Mouse (Mus musculus) embryo, embryonic 10.5 days (tissue): ENCODE results near the gene Nme4.
A peak's percentile ranks its signal among the peaks of the same experiment; 100 is the strongest.
"Not testable (repeated sequence)": the region's sequence is repeated elsewhere in the genome, so short reads cannot be mapped to it uniquely, and the experiment has no call there.

ENCODE experiments used
- DNase-seq: peaks from one replicate; pipeline ENCODE4 v3.0.0-alpha.2; 2015; ENCODE audit warnings: low spot score

The Nme4 gene

DNA sequence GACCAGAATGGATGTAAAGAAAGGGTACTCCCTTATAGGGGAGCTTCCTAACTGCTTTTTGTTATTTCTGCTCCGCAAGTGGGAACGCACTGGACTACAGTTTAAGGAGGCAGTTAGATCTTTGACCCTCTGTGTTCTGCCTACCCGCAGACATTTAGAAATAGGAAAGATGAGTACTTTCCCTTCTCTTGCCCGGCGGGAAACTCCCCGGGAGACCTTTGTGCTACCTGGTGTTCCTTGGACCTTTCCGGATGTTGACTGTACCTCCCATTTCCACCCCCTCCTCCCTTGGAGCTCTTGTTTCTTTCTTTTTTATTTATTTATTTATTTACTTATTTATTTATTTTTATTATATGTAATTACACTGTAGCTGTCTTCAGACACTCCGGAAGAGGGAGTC lies 18.7 kb upstream of the Nme4 start:
- DNase-seq, result no peak

DNA sequence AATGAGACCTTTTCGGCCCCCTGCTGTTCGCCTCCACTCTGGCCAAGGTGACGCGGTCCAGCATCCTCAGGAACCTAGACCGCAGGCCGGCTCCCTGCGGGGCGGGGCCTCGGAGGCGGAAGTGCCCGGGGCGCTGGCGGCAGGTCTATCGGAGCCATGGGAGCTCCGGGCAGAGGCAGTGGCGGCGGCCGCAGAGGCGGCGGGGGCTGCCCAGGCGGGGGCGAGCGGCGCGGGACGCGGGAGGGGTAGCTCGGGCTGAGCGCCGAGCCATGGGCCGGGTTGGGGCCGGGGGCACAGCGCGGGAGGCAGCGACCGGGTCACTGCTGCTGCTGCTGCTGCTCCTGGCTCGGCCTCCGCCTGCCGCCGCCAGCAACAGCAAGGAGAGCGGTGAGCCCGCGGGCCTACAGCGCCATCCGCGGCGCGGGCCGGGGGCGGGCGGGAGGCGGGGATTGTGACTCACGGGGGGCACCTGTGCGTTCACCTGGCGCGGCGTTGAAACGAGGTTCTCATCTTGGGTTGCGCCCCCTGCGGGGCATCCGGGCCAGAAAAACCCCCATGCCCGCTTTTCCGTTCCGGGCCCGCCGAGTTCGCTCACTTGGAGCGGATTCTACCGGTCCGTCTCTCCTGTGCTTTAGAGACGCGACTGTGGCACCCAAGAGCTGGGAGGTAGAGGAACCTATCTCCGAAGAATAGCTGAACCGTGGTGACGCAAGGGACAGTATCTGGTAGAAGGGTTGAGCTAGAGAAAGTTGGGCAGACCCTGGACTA lies 18.0 kb upstream of the Nme4 start, which contains the start of gene Tmem8:
Gene Tmem8 (plus strand): TSS at position 119 of the 768 bp plus-strand sequence.
- DNase-seq, result peak; percentile 67

DNA sequence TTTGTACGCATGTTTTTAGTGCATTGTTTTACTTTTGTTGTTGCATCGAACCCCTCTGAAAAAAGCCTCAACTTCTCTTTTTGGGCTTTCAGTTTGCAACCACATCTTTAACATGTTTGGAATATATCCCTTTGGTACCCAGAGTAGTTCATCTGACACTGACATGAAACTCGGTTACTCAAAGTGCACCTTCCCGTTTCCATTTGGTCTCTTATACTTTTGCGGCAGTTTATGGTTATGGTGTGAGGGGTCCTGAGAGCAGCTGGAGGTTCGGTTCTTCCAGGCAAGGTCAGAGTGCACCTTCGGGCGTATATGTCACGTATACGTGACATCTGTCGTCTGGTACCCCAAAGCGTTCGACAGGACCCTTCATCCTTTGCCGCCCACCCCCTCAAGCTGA lies 17.3 kb upstream of the Nme4 start:
- DNase-seq, result no peak

DNA sequence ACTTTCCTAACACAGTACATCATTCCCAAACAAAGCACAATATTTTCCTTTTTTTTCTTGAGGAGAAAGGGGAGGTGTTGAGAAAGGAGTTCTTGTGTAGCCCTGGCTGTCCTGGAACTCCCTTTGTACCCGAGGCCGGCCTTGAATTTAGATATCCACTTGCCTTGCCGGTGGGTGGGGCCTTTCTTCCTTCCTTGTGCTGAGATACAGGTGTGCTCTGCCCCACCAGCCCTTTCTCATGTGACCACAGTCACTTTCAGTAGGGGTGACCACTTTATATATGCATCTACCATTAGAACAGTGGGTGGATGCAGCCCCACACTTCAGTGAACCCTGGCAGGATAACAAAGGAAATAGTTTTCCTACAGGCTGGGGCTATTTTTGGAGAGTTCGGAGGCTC lies 16.3 kb upstream of the Nme4 start:
- DNase-seq, result no peak

DNA sequence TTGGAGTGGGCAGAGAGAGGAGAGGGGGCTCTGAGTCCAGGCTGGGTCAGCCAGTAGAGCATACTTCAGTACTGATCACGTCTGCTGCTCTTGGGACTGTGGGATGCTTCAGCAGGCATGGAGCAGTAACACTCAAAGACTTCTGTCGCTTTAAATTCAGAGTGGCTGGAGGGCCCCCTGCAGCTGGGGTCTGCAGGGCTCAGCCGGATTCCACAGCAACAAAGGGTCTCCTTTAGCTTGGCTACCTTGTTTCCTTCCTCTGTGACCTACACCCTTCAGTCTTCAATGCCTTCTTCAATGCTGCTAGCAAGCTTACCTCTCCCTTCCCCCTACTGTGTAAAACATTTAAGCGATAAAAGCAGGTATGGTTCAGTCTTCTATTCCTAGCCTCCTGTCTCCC lies 15.6 kb upstream of the Nme4 start:
- DNase-seq, result no peak

DNA sequence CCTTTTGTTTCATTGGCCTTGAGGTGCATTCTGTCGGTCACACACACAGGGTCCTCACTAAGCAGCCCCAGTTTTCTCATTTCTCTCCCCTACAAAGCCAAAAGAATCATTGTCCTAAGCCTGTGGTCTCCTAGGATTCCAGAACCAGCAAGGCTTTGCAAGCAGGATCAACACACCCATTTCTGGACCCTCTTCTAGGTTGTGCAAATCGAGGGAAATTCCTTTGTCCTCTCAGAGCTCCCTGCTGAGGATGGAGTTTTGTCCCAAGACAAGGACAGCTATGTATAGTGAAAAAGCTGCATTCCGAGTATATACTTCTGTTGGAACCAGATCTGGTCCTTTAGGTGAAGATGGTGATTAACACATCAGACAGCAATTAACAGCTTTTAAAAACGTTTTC lies 14.8 kb upstream of the Nme4 start:
- no peak for DNase-seq

DNA sequence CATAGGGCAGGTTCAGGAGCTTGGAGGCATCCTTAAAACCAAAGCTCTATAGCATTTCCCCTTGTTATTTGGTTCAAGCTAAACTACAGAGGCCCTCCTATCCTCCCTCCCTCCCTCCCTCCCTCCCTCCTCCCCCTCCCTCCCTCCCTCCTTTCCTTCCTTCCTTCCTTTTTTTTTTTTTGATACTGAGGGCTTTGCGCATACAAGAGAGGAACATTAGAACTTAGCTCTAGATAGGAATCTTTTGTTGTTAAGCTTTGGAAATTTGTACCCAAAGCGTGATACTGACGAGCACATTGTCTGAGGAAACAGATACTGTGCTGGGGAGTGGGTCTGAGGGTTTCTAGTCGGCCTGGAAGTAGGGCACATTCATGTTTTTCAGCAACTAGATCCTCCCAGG lies 10.2 kb upstream of the Nme4 start:
- DNase-seq, result no peak

DNA sequence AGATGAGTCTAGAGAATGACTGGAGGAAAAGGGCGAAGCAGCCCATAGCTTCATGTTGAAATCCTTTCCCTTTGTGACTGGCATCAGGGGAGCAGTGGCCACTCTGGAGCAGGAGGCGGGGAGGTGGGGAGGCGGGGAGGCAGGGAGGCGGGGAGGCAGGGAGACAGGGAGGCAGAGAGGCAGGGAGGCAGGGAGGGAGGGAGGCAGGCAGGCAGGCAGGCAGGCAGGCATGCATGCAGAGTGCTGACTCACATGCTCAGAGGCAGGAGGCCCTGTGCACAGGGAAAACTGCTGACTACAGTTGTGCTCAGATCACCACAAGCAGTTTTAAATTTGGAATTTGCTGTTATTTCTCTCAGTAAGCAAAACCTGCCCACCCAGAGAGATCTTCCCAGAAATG lies 6.1 kb upstream of the Nme4 start:
- DNase-seq, result no peak

DNA sequence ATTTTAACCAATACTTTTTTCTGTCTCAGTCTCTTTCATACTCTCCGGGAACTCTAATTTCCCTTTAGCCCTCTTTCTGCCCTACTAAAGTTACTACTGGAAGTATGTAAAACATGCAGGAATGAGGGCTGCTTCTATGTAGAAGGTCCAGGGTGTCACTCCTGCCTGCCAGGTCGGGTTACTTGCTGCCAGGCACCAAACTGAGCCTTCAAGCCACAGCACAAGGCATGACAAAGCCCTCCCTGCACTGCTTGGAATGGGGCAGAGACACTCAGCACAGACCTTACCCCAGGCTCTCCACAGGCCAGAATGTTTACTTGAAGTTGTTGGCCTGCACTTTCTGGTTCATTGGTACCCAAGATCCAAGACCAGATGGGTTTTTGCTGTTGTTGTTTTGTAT lies 4.8 kb upstream of the Nme4 start:
- DNase-seq, result no peak

DNA sequence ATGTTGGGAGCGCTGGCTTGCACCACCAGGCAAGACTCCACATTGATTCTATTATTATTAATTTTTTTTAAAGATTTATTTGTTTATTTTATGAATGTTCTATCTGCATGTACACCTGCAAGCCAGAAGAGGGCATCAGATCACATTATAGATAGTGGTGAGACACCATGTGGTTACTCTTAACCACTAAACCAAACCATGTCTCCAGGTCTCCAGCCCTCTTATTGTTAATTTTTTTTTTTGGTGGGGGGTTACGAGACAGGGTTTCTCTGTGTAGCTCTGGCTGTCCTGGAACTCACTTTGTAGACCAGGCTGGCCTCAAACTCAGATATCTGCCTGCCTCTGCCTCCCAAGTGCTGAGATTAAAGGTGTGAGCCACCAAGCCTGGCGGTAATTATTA lies 3.9 kb upstream of the Nme4 start:
- not testable (repeated sequence) for DNase-seq

DNA sequence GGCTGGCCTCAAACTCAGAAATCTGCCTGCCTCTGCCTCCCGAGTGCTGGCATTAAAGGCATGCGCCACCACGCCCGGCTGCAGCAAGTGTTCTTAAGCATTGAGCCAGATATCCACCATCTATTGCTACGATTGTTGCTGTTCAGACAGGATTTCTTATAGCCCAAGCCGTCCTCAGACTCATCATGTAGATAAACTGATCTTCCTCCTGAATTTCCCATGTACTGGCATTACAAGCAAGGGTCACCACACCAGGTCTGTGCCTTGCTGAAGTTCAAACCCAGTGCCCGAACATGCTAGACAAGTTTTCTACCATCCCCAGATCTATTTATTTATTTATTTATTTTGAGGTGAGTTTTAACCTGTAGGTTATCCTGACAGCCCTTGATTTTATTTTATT lies 3.1 kb upstream of the Nme4 start:
- no peak for DNase-seq

DNA sequence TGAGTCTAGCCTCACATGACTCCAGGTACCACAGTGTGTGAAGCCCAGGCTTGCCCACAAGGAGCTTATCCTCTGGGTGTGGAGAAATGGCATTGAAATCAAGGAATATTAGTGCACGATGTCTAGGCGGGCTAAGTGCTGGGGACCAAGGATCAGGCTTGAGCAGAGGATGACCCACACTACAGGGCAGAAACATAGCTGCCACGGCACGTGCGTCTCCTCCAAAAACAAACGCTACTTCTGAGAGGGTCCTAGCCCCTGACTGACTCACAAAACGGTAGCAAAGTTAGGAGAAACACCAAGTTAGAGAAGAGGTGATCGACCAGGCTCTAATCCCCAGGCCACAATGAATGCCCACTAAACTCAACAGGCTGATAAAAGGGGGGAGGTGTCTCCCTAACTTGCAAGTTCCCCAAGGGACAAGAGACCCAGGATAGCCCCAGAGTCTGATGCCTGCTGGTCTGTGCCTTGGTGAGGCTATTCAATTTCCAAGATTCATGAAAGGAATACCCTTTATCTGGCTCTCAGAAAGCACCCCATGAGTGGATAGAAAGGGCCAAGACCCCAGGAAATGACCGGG lies 781 bp downstream of the Nme4 start:
- no peak for DNase-seq

DNA sequence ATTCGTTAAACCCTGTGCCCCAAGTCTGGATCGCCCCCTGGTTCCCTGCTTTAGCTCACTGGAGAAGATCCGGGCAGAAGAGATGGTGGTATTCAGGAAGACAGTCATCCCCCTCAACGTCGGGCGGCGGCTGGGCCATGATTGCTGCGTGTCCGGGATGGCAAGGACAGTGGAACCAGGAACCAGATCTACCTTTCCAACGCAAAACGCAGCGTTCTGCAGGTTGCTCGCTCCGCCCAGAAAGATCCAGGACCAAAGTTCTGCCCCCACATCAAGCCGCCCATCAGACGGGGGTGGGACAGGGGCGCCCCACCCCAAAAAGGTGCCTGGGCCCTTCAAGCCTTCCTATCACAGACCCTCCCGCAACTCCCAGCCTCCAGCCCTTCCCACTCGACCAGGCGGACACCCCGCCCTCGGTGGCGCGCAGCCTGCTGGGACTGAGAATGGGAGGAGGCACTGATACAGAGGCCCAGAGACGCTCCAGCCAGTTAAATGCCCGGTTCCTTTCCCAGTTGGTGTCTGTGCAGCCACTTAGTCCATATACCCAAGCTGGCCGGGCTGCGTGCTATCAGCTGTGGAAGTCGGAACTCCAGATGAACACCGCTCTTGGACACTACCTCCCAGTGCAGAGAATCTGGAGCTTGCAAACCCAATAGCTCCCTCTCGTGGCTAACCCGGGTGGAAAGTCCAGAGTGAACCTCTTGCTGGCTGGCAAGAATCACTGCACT lies 5.3 kb downstream of the Nme4 start, which contains the start of gene Decr2:
Gene Decr2 (minus strand): TSS at position 433 of the 728 bp plus-strand sequence.
- peak; percentile 96 for DNase-seq

DNA sequence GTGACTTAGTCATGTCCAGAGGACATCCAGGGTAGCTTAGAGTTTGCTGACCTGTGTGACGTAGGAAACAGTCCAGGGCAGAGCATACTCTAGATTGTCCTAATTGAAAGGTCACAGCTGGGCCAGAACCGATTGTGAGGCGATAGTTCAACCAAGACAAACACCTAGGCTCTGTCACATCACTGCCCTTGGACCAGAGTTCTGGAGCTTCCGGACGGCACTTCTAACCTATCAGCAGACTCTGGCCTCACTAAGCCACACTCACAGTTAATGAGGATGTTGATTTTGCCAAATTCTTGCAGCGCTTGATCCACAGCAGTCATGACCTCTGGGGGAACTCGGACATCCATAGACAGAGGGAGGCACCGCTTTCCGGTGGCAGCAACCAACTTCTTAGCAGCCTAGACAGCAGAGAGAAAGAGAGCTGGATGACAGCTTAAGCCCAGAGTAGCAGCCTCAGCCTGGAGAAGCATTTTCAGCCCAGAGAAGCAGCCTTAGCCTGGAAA lies 8.3 kb downstream of the Nme4 start:
- no peak for DNase-seq

DNA sequence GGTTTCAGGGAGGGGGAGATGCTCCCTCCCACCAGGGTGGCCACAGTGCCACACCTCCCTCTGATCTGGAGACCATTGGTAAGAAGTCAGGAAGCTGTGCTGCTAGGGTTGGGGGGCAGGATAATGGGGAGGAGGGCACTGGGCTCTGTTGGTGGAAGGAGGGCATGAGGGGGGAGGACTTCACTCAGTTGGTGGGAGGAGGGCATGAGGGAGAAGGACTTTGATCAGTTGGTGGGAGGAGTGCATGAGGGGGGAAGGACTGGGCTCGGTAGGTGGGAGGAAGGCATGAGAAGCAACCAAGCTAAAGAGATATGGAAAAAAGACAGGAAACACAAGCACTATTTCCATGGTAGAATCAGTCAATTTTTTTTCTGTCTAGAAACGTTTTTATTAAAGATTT lies 14.5 kb downstream of the Nme4 start:
- DNase-seq, result no peak

DNA sequence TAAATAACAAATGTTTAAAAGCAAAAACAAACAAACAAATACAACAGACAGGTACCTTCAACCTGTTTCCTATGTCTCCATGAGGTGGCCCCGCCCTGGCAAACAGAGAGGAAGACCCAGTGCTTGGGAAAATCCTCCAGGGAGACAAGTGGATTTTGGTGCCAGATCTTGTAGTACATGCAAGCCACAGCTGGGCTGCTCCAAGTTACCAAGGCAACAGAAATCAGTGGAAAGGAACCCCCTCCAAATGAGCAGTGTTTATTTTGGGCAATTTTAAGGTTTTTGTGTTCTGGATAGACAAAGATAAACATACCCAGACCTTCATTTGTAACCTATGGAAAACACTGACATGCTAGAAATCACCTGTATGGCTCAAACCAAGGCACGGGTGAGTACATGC lies 16.6 kb downstream of the Nme4 start:
- DNase-seq, result no peak

DNA sequence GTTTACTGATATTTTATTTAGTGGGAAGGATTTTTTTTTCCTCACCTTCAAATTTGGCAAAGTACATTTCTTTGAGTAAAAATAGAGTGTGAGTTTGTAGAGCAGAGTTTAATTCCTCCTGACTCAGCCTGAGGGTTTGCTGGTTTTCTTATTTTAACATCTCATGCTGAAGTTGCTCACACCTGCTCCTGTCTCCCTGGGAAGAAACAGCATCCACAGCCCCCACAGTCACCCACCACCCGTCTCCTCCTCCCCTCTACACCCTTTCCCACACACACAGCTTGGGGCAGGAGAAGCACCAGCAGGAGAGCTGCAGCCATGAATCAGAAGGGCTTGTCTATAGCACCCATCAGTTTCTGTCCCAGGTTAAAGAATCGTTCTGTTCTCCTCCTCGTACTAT lies 20.2 kb downstream of the Nme4 start:
- DNase-seq, result no peak

DNA sequence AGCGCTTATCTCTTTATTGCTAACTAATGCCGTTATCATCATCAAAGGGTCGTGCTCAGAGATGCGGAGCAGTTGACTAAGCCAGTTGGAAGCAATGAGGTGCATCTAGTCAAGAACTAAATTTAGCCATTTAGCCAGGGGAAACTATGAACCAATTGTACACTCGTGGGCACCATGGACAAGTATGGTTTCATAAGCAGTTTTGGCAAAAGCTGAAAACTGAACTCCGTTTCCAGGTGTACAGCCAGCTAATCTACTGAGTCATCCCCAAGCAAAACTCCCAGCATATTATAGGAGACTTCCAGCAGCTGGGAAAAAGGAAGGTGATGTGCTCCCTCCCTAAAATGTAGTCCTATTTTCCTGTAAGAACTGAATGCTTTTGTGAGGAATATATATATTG lies 25.3 kb downstream of the Nme4 start:
- DNase-seq, result no peak

DNA sequence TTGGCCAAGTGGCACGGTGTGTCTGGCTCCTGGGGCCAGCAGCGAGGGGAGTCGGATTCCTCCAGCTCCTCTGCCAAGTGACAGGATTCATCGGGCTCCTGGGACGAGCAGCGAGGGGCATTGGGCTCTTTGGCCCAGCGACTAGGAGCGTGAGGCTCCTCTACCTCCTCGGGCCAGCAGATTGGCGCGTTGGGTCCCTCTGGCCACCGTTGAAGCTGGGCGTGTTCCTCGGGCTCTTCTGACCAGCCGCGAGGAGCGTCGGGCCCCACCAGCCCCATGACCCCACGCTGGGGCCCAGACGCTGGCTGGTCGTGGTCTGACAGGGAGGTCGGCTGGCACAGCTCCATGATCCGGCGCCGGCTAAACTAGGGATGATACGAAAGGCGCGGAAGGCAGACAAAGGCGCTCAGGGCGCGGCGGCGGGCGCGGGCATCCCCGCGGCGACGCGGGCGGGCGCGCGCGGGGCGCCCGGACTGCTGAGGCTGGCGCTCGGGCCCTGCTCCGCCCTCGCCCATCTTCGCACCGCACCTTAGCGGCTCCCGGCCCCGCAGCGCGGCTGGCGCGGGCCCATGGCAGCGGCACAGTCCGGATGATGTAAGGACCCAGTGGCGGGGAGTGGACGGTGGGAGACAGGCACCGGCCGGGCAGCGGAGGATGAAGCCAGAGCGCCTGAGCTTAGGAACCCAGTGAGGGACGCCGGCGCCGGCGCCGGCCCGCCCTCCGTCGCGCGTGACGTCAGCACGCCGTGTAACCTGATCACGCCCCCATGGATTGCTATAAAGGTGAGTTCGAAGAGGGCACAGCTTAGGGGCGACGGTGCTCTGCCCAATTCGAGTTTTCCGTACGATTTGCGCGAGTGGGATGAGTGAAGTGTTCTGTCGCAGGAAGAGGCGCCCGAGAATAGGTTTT lies 26.3 kb downstream of the Nme4 start, which contains the start of gene Rab11fip3:
Gene Rab11fip3 (minus strand): TSS at position 725 of the 909 bp plus-strand sequence.
- DNase-seq, result peak; percentile 93

DNA sequence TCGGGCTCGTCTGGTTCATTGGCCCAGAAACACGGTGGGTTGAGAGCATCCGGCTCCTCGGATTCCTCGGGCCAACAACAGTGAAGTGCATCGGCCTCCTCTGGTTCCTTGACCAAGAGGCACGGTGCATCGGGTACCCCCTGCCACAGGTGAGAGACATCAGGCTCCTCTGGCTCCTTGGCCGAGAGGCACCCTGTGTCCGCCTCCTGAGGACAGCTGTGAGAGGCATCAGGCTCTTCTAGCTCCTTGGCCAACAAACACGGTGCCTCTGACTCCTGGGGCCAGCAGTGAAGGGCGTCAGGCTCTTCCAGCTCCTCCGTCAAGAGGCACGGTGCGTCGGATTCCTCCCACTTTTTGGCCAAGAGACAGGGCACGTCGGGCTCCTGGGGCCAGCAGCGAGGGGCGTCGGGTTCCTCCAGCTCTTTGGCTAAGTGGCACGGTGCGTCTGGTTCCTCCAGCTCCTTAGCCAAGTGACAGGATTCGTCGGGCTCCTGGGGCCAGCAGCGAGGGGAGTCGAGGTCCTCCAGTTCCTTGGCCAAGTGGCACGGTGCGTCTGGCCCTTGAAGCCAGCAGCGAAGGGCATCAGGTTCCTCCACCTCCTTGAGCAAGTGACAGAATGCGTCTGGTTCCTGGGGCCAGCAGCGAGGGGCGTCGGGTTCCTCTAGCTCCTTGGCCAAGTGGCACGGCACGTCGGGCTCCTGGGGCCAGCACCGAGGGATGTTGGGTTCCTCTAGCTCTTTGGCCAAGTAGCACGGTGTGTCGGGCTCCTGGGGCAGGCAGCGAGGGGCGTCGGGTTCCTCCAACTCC lies 27.2 kb downstream of the Nme4 start:
- DNase-seq, result peak; percentile 39

DNA sequence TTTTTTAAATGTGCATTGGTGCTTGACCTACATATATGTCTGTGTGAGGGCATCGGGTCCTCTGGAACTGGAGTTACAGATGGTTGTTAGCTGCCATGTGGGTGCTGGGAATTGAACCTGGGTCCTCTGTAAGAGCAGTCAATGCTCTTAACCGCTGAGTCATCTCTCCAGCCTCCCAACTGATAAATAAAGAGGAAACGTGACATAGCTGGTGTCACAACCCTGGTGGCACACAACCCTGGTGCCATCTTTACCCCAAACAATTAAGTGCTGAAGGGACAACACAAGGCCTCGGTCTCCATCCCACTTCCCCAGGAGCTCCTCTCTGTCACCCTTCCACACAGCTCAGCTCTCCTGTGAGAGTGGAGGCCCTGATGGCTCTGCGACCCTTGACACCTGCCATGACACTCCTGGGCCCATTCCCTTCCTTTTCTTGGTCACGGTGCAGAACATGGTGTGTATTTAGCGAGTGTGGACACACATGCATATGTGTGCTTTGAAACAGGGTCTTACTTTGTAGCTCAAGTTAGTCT lies 28.8 kb downstream of the Nme4 start:
- DNase-seq, result no peak
